Mouse (Mus musculus) liver, postnatal 0 days (tissue): ENCODE measurements around the gene Pde1b. TPM values are rescaled to one million over a fixed set of nuclear protein-coding genes. Genes with fewer than 3 reads are reported as not detected.

Experiments used
- ATAC-seq: fragments of 200-750 bp; cut with Nextera tagmentation; 2 replicates; pipeline ENCODE4 v1.8.0; 2017; ENCODE audit warnings: mild to moderate bottlenecking, moderate library complexity
- DNase-seq: peaks from one replicate; pipeline ENCODE4 v3.0.0-alpha.2; 2016
- H3K27ac ChIP-seq: fragments of 300-500 bp; sonication (generic); 2 replicates; pipeline ENCODE4 v1.5.1; 2014; ENCODE audit warnings: antibody characterized with exemption, moderate library complexity, mild to moderate bottlenecking, low read depth
- H3K27me3 ChIP-seq: fragments of 300-500 bp; sonication (generic); 2 replicates; pipeline ENCODE4 v1.6.1; 2014; ENCODE audit warnings: low read length, control low read depth, mixed read lengths; ENCODE audit not compliant: insufficient read depth
- H3K36me3 ChIP-seq: fragments of 300-500 bp; sonication (generic); replicated peaks from 2 replicates; pipeline ENCODE4 v1.6.1; 2014; ENCODE audit warnings: mild to moderate bottlenecking, control low read depth, low read length, moderate library complexity, mixed read lengths; ENCODE audit not compliant: insufficient read depth
- H3K4me1 ChIP-seq: fragments of 300-500 bp; sonication (generic); 2 replicates; pipeline ENCODE4 v1.6.1; 2014; ENCODE audit warnings: antibody characterized with exemption, mild to moderate bottlenecking, control low read depth; ENCODE audit not compliant: insufficient read depth
- H3K4me2 ChIP-seq: fragments of 300-500 bp; sonication (generic); 2 replicates; pipeline ENCODE4 v1.6.1; 2014; ENCODE audit warnings: low read depth, mild to moderate bottlenecking, low read length, moderate library complexity, mixed read lengths
- H3K4me3 ChIP-seq: fragments of 300-500 bp; sonication (generic); 2 replicates; pipeline ENCODE4 v1.5.1; 2014; ENCODE audit warnings: low read depth, low read length
- H3K9ac ChIP-seq: fragments of 300-500 bp; sonication (generic); replicated peaks from 2 replicates; pipeline ENCODE4 v1.6.1; 2014; ENCODE audit warnings: mild to moderate bottlenecking, moderate library complexity
- H3K9me3 ChIP-seq: fragments of 300-500 bp; sonication (generic); 2 replicates; pipeline ENCODE4 v1.6.1; 2016; ENCODE audit warnings: mild to moderate bottlenecking, control low read depth, low read length, mixed read lengths
- CTCF ChIP-seq: sonication (generic); IDR thresholded peaks from 2 replicates; pipeline ENCODE4 v1.5.1; 2016; ENCODE audit warnings: antibody characterized with exemption, low read depth
- EP300 ChIP-seq: IDR thresholded peaks from 2 replicates; pipeline ENCODE4 v1.6.1; 2016; ENCODE audit warnings: antibody characterized with exemption, low read depth, mild to moderate bottlenecking
- WGBS: fragments of 180-500 bp; shearing (Covaris S2); extraction: QIAGEN DNeasy Blood & Tissue Kit; methylation state at CpG from one replicate; pipeline ENCODE4 v1.1.7; 2014; ENCODE audit not compliant: insufficient replicate concordance; 5-methylcytosine and 5-hydroxymethylcytosine counted together
- polyA plus RNA-seq: library from polyadenylated mRNA; unstranded; fragments of >200 nt; fragmentation: Nextera tagmentation; extraction: Ambion mirVana; gene quantifications from 2 replicates; pipeline ENCODE4 v1.2.1, GENCODE M21; 2015

Gene Pde1b
- polyA plus RNA-seq, 1 experiment from 2014 or later: 0.62 TPM

DNA sequence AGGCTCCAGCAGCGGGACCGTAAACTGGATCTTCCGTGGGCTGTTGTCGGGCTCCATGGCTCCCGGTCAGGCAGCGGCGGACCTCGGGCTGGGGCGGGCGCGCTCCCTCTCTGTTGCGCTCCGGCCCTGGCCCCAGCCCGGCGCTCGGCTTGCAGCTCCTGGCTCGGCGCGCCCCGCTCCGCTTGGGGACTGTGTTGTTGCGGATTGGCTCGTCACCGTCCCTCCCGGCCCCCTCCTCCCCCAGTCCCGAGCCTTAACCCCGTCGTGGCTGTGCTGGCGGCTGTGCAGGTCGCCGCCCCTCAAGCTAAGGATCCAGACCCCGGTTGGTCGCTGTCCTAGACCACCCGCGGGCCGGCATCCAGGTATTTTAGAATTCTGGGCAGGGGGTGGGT is 35.0 kb downstream of the Pde1b start, which contains the start of gene Ppp1r1a:
TSS of gene Ppp1r1a (minus strand) at position 182 of the 392 bp plus-strand sequence.
- H3K4me1 ChIP-seq: no peaks in the 10 kb centered on the region
- no peaks in the 10 kb centered on the region for H3K9me3 ChIP-seq
- H3K9ac ChIP-seq: peak within 1 kb of the TSS; percentile 3; the same call in 1 of the 2 replicates
- peak within 1 kb of the TSS; percentile 60 for H3K4me2 ChIP-seq
- ATAC-seq: peak; percentile 74
- TF ChIP-seq EP300 (no peak), CTCF (no peak)
- whole genome bisulfite sequencing: 4% methylated on average over 33 of the region's 36 CpGs
- H3K36me3 ChIP-seq: no peaks in the 10 kb centered on the region
- DNase-seq: peak; percentile 53
- no peak within 1 kb of the TSS; the same call in 1 of the 2 replicates for H3K27ac ChIP-seq
- H3K27me3 ChIP-seq: peaks cover 24% of the 10 kb centered on the region
- peak within 1 kb of the TSS; percentile 32 for H3K4me3 ChIP-seq

- DNase-seq (peak; percentile 10), ATAC-seq (peak; percentile 52; the same call in 1 of the 2 replicates)
- Histone ChIP-seq H3K27ac (peak overlapping the region; percentile 34; the same call in 1 of the 2 replicates), H3K9ac (no peak overlapping the region), H3K4me3 (no peak overlapping the region), H3K27me3 (peaks cover 24% of the 10 kb centered on the region), H3K36me3 (no peaks in the 10 kb centered on the region), H3K4me2 (no peak overlapping the region), H3K4me1 (no peaks in the 10 kb centered on the region), H3K9me3 (no peaks in the 10 kb centered on the region)
- 59% methylated on average over 2 of the region's 2 CpGs for WGBS
- no peak for TF ChIP-seq EP300
- no peak for TF ChIP-seq CTCF
These were observed 36.4 kb downstream of the Pde1b start for GRCm38 (mm10) chr15:103539259-103539658.

DNA sequence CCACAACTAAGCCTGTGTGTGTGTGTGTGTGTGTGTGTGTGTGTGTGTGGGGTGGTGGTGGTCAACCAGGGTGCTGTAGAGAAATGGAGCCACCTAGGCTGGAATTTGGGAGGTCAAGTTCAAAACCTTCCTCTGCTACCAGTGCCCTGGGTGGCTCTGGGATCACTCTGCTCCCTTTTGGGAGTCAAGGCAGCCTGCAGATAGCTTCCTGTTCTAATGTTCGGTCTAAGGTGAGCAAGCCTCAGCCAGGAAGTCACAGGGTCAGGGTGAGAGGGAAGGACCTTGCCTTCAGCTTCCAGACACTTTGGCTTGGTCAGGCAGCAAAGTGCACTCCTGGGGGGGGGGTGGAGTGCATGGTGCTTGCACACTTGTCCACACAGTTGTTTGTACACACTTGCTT is 37.8 kb downstream of the Pde1b start:
- 46% methylated on average over 1 of the region's 1 CpGs for WGBS
- TF ChIP-seq EP300 (no peak), CTCF (no peak)
- Histone ChIP-seq H3K36me3 (no peaks in the 10 kb centered on the region), H3K4me1 (no peaks in the 10 kb centered on the region), H3K9me3 (no peaks in the 10 kb centered on the region), H3K9ac (no peak overlapping the region), H3K4me3 (no peak overlapping the region), H3K4me2 (no peak overlapping the region), H3K27me3 (peaks cover 21% of the 10 kb centered on the region), H3K27ac (no peak overlapping the region)
- ATAC-seq: no peak
- no peak for DNase-seq

DNA sequence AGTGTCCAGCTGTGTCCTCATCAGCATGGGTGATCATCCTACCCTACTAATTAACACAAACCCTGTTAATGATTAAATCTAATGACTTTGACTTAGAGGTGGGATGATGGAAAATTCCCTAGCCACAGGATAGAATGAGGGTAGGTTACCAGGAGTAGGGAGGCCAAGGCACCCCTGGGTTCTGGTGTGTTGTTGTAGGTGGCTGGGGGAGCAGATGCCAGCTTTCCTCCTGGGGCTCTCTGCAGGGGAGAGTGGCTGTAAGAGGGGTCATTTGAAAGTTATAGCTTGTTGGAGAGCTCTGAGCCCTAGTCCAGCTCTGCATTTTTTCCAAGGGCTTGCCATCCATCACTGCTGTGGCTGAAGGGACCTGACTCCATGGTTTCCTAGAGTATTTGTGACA is 39.7 kb downstream of the Pde1b start:
- H3K9ac ChIP-seq: no peak overlapping the region
- H3K36me3 ChIP-seq: no peaks in the 10 kb centered on the region
- no peak overlapping the region for H3K4me2 ChIP-seq
- H3K9me3 ChIP-seq: no peaks in the 10 kb centered on the region
- DNase-seq (no peak), ATAC-seq (no peak)
- H3K27ac ChIP-seq: no peak overlapping the region
- H3K27me3 ChIP-seq: peaks cover 12% of the 10 kb centered on the region
- no peak overlapping the region for H3K4me3 ChIP-seq
- TF ChIP-seq CTCF (no peak), EP300 (no peak)
- no peaks in the 10 kb centered on the region for H3K4me1 ChIP-seq

- no peaks in the 10 kb centered on the region for H3K36me3 ChIP-seq
- no peak overlapping the region for H3K4me2 ChIP-seq
- no peaks in the 10 kb centered on the region for H3K9me3 ChIP-seq
- no peak overlapping the region for H3K27ac ChIP-seq
- no peak overlapping the region for H3K4me3 ChIP-seq
- 73% methylated on average over 3 of the region's 3 CpGs for WGBS
- H3K9ac ChIP-seq: no peak overlapping the region
- H3K4me1 ChIP-seq: no peaks in the 10 kb centered on the region
- no peaks in the 10 kb centered on the region; the same call in 1 of the 2 replicates for H3K27me3 ChIP-seq
- ATAC-seq: no peak
- TF ChIP-seq CTCF (0 out of 2 replicates have a peak, but pooled peaks have one; percentile 15), EP300 (no peak)
- DNase-seq: no peak
These were observed 45.1 kb downstream of the Pde1b start for GRCm38 (mm10) chr15:103547983-103548382.

GRCm38 (mm10) chr15:103549475-103549874 is 46.6 kb downstream of the Pde1b start:
- ATAC-seq: no peak

More at GRCm38 (mm10) chr15:103549475-103549874, 46.6 kb downstream of the Pde1b start:
- TF ChIP-seq CTCF (no peak), EP300 (no peak)
- no peak for DNase-seq
- WGBS: 71% methylated on average over 1 of the region's 1 CpGs
- H3K36me3 ChIP-seq: no peaks in the 10 kb centered on the region
- no peak overlapping the region for H3K27ac ChIP-seq
- no peak overlapping the region for H3K4me2 ChIP-seq
- H3K27me3 ChIP-seq: no peaks in the 10 kb centered on the region; the same call in 1 of the 2 replicates
- H3K9ac ChIP-seq: no peak overlapping the region
- no peaks in the 10 kb centered on the region for H3K9me3 ChIP-seq
- H3K4me3 ChIP-seq: no peak overlapping the region
- H3K4me1 ChIP-seq: no peaks in the 10 kb centered on the region
